Mouse (Mus musculus): ENCODE data around the gene Gm36028. TPM values are rescaled to one million over a fixed set of nuclear protein-coding genes. Genes with fewer than 3 reads are reported as not detected.

Gene Gm36028
- polyA plus RNA-seq, 1 experiment from 2014 or later: 0.13 TPM

DNA sequence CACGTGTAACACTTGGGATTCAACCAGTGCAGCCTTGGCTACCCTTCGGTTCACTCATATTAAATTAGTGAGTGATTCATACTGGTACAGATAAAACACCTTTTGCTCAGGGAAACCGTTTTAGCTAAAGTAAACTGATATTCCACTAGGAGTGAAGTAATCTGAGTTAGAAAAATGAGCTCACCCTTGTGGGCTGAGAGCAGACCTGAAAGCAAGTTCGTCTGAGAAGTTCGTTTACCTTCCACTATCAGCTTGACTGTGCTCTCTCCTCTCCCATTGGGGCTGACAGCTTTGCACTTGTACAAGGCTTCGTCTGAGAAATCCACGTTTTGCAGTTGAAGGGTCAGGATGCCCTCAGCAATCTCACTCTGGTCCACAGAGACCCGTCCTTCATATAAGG lies 5.4 kb downstream of the Gm36028 start:
- no peak; the same call in 1 of the 2 replicates for ATAC-seq (ENCODE audit: low FRiP score, low read depth)
- Histone ChIP-seq H3K27ac (no peak overlapping the region), H3K36me3 (no peaks in the 10 kb centered on the region), H3K27me3 (no peaks in the 10 kb centered on the region), H3K4me3 (no peak overlapping the region), H3K4me2 (replicated peaks) (no peak overlapping the region), H3K9me3 (no peaks in the 10 kb centered on the region), H3K4me1 (peaks cover 13% of the 10 kb centered on the region; the same call in 1 of the 2 replicates), H3K9ac (no peak overlapping the region)
- WGBS: 58% methylated on average over 8 of the region's 8 CpGs

DNA sequence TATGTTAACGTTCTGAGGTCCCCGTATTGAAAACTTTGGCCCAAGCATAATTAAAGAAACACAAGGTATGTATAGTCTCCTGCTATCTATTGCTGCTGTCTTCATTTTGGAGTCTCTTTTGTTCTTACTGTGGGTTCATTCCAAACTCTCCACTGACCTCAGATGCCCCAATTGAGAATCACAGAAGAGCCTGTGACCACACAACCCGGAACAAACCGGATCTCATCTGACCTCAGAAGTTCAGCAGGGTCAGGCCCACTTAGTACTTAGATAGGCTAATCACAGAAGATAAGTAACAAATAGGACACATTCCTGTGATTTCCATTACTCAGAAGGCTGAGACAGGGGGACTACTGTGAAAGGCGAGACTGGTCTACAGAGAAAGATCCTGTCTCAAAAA lies 6.4 kb downstream of the Gm36028 start:
- no peaks in the 10 kb centered on the region for H3K27me3 ChIP-seq
- ATAC-seq (ENCODE audit: low FRiP score, low read depth): no peak
- H3K9me3 ChIP-seq: no peaks in the 10 kb centered on the region
- H3K27ac ChIP-seq: no peak overlapping the region
- 68% methylated on average over 5 of the region's 5 CpGs for WGBS
- H3K4me3 ChIP-seq: no peak overlapping the region
- H3K4me2 ChIP-seq (replicated peaks): no peak overlapping the region
- no peak overlapping the region for H3K9ac ChIP-seq
- H3K36me3 ChIP-seq: no peaks in the 10 kb centered on the region
- H3K4me1 ChIP-seq: peaks cover 13% of the 10 kb centered on the region; the same call in 1 of the 2 replicates

DNA sequence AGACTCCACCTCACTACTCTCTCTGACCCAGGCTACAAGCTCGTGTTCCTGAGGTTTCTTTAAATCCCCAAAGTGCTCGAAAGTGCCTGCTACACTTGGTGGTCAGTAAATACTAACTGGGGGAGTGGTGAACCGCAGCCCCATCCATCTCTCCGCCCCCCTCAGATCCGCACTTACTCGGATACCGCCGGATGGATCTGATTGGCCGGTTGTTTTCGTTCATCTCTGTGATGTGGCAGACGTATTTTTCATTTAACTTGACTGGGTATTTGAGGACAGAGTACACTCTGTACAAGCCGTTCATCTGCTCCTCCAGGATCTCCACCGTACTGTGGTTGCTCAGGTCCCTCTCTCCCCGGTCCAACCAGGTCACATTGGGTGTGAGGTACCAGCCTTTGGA lies 6.9 kb downstream of the Gm36028 start:
- Histone ChIP-seq H3K4me1 (peaks cover 13% of the 10 kb centered on the region; the same call in 1 of the 2 replicates), H3K36me3 (no peaks in the 10 kb centered on the region), H3K9ac (no peak overlapping the region), H3K27me3 (no peaks in the 10 kb centered on the region), H3K9me3 (no peaks in the 10 kb centered on the region), H3K27ac (no peak overlapping the region), H3K4me2 (replicated peaks) (peak overlapping the region; percentile 19; the same call in 1 of the 2 replicates), H3K4me3 (no peak overlapping the region)
- WGBS: 63% methylated on average over 14 of the region's 14 CpGs
- ATAC-seq (ENCODE audit: low FRiP score, low read depth): no peak

DNA sequence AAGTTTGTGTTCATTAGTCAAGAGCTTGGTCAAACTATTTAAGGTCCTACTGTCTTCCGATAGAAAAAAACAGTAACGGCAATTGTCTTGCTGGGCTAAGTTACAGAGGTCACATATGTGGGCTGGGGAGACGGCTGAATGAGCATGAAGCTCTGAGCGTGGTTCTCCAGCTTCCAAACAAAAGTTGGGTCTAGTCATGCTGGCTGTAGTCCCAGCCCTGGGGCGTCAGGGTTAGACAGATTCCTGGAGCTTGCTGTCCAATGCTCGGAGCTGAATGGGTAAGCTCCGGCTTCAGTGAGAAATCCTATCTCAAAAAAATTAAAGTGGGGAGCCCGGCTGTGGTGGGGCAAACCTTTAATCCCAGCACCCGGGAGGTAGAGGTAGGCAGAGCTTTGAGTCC lies 7.7 kb downstream of the Gm36028 start:
- ATAC-seq (ENCODE audit: low FRiP score, low read depth): no peak
- H3K4me1 ChIP-seq: peaks cover 13% of the 10 kb centered on the region; the same call in 1 of the 2 replicates
- 81% methylated on average over 9 of the region's 9 CpGs for WGBS
- H3K9ac ChIP-seq: no peak overlapping the region
- no peak overlapping the region for H3K27ac ChIP-seq
- H3K4me3 ChIP-seq: no peak overlapping the region
- no peak overlapping the region for H3K4me2 ChIP-seq (replicated peaks)
- no peaks in the 10 kb centered on the region for H3K27me3 ChIP-seq
- H3K36me3 ChIP-seq: no peaks in the 10 kb centered on the region
- H3K9me3 ChIP-seq: no peaks in the 10 kb centered on the region

DNA sequence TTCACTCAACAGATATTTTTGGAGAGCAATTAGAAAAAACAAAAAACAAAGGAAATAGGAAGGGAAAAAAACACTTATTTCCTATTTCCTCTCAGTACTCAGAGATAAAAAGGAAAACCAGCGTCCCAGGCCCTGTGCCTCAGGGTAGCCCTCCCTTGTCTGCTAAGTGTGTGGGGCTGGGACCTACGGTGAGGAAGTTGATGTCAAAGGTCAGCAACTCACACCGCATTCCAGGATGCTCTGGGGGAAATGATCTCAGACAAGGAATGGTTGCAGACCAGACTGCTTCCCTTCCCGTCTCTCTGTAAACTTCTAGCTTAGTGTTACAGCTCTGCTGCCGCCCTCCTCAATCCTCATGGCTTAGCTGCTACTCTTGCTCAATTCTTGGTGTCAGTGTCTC lies 9.6 kb downstream of the Gm36028 start:
- no peak overlapping the region for H3K4me2 ChIP-seq (replicated peaks)
- H3K27ac ChIP-seq: no peak overlapping the region
- no peak overlapping the region for H3K4me3 ChIP-seq
- peaks cover 13% of the 10 kb centered on the region; the same call in 1 of the 2 replicates for H3K4me1 ChIP-seq
- H3K9ac ChIP-seq: no peak overlapping the region
- H3K36me3 ChIP-seq: no peaks in the 10 kb centered on the region
- no peaks in the 10 kb centered on the region for H3K27me3 ChIP-seq
- 16% methylated on average over 5 of the region's 5 CpGs for WGBS
- H3K9me3 ChIP-seq: no peaks in the 10 kb centered on the region
- ATAC-seq (ENCODE audit: low FRiP score, low read depth): 0 out of 2 replicates have a peak, but pooled peaks have one; percentile 40

DNA sequence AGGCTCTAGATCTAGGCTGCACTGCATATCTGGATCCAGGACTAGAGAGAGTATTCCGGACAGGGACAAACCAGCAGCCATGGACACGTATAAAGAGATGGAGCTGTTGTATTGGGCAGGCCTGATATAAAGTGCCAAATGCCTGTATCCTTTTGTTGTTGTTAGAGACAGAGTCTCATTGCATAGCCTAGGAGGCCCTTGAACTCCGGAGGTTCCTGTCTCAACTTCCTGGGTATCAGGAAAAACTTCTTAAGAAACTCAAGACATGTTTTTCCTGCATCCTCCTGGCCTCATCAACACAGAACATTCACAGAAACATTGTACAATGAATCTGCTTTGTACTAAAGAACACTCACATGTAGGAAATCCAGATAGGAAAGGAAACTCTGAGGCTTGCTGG lies 13.9 kb downstream of the Gm36028 start:
- Histone ChIP-seq H3K27ac (no peak overlapping the region), H3K27me3 (no peaks in the 10 kb centered on the region), H3K9me3 (no peaks in the 10 kb centered on the region), H3K4me2 (replicated peaks) (no peak overlapping the region), H3K4me1 (peaks cover 6% of the 10 kb centered on the region; the same call in 1 of the 2 replicates), H3K9ac (no peak overlapping the region), H3K4me3 (no peak overlapping the region), H3K36me3 (no peaks in the 10 kb centered on the region)
- WGBS: 91% methylated on average over 3 of the region's 3 CpGs
- ATAC-seq (ENCODE audit: low FRiP score, low read depth): no peak

DNA sequence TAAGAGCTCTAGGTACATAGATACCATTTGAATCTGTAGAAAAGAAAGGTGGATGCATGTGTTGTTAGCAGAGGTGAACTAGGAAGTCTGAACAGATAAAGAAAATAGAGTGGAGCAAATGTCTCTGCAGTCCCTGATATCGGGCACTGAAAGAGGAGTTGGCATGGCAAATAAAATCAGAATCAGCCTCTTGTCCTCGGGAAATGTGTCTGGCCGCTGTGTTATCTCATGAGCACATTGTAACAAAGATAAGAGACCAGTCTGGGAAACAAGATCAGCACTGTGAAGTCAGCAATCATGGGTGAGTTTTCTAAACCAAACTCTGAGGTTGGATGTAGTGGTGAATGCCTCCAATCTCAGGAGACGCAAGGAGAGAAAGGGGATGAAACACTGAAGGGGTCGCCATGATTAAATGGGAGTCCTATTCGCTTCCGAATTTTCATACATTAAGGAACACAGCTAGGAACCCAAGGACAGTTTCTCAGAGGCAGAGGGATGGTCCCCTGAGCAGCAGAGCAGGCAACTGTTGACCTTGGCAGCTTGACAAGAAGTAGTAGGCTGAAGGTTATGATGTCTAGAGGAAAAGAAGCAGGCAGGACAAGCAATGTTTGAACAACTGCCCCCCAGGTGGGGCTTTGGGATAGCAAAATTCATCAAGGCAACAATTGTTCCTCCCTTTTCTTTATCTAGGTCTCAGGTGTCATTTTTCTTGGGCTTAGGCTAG lies 15.6 kb downstream of the Gm36028 start:
- Histone ChIP-seq H3K4me1 (no peaks in the 10 kb centered on the region), H3K4me3 (no peak overlapping the region), H3K9ac (no peak overlapping the region), H3K4me2 (replicated peaks) (no peak overlapping the region), H3K27me3 (no peaks in the 10 kb centered on the region), H3K36me3 (no peaks in the 10 kb centered on the region), H3K9me3 (no peaks in the 10 kb centered on the region), H3K27ac (no peak overlapping the region)
- ATAC-seq (ENCODE audit: low FRiP score, low read depth): no peak
- 79% methylated on average over 7 of the region's 7 CpGs for WGBS

DNA sequence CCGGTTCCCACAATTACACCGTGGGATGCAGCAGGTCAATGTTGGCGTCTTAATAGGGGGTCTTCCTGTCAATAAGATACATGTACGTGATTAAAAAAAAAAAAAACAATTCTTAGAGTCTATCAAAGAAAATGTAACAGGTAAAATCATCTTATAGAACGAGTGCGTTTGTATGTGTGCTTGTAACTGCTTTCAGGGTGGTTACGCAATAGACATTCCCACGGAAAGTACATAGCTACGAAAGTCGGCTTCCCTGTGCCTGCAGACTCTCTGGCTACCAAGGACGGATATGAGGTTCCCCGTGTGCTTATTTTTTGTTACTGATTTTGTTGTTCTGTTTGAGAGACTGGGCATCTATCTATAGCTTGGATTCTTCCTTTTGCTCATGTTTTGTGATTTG lies 17.2 kb downstream of the Gm36028 start:
- Histone ChIP-seq H3K27ac (no peak overlapping the region), H3K4me3 (no peak overlapping the region), H3K4me1 (no peaks in the 10 kb centered on the region), H3K9ac (no peak overlapping the region), H3K27me3 (no peaks in the 10 kb centered on the region), H3K36me3 (no peaks in the 10 kb centered on the region), H3K4me2 (replicated peaks) (no peak overlapping the region), H3K9me3 (no peaks in the 10 kb centered on the region)
- 93% methylated on average over 12 of the region's 12 CpGs for WGBS
- no peak for ATAC-seq (ENCODE audit: low FRiP score, low read depth)

DNA sequence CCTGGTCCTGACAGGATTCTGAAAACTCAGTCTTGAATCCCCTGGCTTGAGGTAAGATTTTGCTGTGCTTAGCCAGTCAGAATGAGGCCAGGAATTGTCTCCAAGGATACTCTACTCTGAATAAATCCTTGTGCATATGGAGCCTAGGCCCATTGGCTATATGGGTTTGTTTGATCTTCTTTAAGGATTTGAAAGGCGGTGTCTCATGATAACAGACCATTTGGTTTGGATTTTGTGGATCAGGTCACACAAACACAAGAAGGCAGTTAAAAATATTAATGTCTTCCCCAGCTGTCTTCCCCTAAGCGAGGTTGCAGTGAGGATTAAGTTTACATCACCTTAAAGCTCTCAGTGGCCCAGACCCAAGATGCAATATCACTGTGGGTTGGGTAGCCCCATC lies 18.5 kb downstream of the Gm36028 start:
- H3K4me3 ChIP-seq: no peak overlapping the region
- H3K9ac ChIP-seq: no peak overlapping the region
- peaks cover 3% of the 10 kb centered on the region; the same call in 1 of the 2 replicates for H3K36me3 ChIP-seq
- H3K4me1 ChIP-seq: no peaks in the 10 kb centered on the region
- WGBS: 54% methylated on average over 2 of the region's 2 CpGs
- no peaks in the 10 kb centered on the region for H3K27me3 ChIP-seq
- no peaks in the 10 kb centered on the region for H3K9me3 ChIP-seq
- H3K27ac ChIP-seq: no peak overlapping the region
- peak; percentile 59; the same call in 1 of the 2 replicates for ATAC-seq (ENCODE audit: low FRiP score, low read depth)
- H3K4me2 ChIP-seq (replicated peaks): no peak overlapping the region

DNA sequence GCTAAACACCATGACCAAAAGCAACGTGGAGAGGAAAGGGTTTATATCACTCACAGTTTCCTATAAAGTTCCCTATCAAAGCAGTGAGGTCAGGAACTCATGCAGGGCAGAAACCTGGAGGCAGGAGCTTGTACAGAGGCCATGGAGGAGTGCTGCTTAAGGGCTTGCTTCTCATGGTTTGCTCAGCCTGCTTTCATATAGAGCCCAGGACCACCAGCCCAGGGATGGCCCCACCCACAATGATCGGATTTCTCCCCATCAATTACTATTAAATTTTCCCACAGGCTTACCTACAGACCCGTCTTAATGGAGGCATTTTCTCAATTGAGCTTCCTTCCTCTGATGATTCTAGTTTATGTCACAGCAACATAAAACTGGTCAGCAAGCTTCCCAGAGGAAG lies 23.4 kb downstream of the Gm36028 start:
- Histone ChIP-seq H3K9me3 (no peaks in the 10 kb centered on the region), H3K4me1 (no peaks in the 10 kb centered on the region), H3K27me3 (no peaks in the 10 kb centered on the region), H3K4me3 (no peak overlapping the region), H3K27ac (no peak overlapping the region), H3K36me3 (peaks cover 51% of the 10 kb centered on the region), H3K9ac (no peak overlapping the region), H3K4me2 (replicated peaks) (no peak overlapping the region)
- ATAC-seq (ENCODE audit: low FRiP score, low read depth): no peak
- 62% methylated on average over 3 of the region's 3 CpGs for WGBS

DNA sequence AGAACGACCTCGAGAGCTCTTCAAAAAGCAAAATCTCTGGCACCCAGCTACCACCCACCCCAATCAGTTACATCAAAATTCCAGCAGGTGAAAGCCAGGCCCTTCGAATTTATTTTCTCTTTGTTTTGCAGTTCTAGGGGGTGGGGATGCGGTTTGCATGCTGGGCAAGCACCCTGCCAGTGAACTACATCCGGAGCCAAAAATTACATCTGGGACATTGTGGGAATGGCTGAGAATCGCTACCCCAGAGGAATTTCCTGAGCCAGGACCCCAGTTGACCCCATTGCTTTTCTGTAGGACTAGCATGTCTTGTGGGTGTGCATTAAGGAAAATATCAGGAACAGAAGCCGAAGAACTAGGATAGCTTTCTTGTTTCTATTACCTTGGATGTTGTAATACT lies 29.9 kb downstream of the Gm36028 start:
- Histone ChIP-seq H3K4me2 (replicated peaks) (no peak overlapping the region), H3K9ac (no peak overlapping the region), H3K9me3 (no peaks in the 10 kb centered on the region), H3K4me3 (no peak overlapping the region), H3K27ac (no peak overlapping the region), H3K4me1 (no peaks in the 10 kb centered on the region), H3K36me3 (peaks cover 96% of the 10 kb centered on the region), H3K27me3 (no peaks in the 10 kb centered on the region)
- no peak for ATAC-seq (ENCODE audit: low FRiP score, low read depth)
- 89% methylated on average over 7 of the region's 7 CpGs for WGBS

DNA sequence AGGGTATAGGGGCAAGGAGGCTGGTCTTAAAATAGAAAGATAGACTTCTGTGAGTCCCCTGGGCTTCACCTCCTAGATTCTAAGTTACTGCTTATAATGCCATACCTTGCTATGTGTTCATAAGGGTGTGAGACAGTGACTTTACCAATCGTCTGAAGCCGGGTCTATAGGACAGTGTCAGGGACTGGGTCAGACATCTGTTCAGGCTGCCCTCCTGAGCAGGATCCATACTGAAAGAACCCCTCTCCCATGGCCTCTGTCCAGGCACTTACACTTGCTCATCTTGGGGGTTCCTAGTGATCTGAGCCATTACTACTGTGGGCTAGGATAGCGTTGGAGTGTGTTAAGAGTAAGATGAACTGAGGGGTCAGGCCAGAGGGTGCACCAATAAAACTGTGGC lies 34.7 kb downstream of the Gm36028 start:
- ATAC-seq (ENCODE audit: low FRiP score, low read depth): no peak
- WGBS: 94% methylated on average over 3 of the region's 3 CpGs
- Histone ChIP-seq H3K4me2 (replicated peaks) (no peak overlapping the region), H3K27me3 (no peaks in the 10 kb centered on the region), H3K4me3 (no peak overlapping the region), H3K9ac (no peak overlapping the region), H3K9me3 (no peaks in the 10 kb centered on the region), H3K4me1 (no peaks in the 10 kb centered on the region), H3K36me3 (peaks cover 97% of the 10 kb centered on the region), H3K27ac (no peak overlapping the region)
